Mouse (Mus musculus) intestine, postnatal 0 days (tissue): ENCODE results near the gene Dixdc1. TPM values are rescaled to one million over a fixed set of nuclear protein-coding genes. Genes with fewer than 3 reads are reported as not detected.

ENCODE experiments used
- ATAC-seq: fragments of 200-750 bp; cut with Nextera tagmentation; 2 replicates; pipeline ENCODE4 v1.8.0; 2017; ENCODE audit warnings: mild to moderate bottlenecking, moderate TSS enrichment, moderate library complexity
- H3K27ac ChIP-seq: fragments of 300-500 bp; sonication (generic); 2 replicates; pipeline ENCODE4 v1.5.1; 2014; ENCODE audit warnings: mild to moderate bottlenecking, low read depth, low read length, moderate library complexity
- H3K27me3 ChIP-seq: fragments of 300-500 bp; sonication (generic); replicated peaks from 2 replicates; pipeline ENCODE4 v1.6.1; 2014; ENCODE audit warnings: low read length, mixed read lengths; ENCODE audit not compliant: control insufficient read depth, insufficient read depth
- H3K36me3 ChIP-seq: fragments of 300-500 bp; sonication (generic); 2 replicates; pipeline ENCODE4 v1.6.1; 2014; ENCODE audit warnings: mild to moderate bottlenecking, moderate library complexity; ENCODE audit not compliant: control insufficient read depth, insufficient read depth
- H3K4me1 ChIP-seq: fragments of 300-500 bp; sonication (generic); replicated peaks from 2 replicates; pipeline ENCODE4 v1.6.1; 2014; ENCODE audit warnings: antibody characterized with exemption, low read length, mixed read lengths; ENCODE audit not compliant: control insufficient read depth, insufficient read depth
- H3K4me2 ChIP-seq: fragments of 300-500 bp; sonication (generic); replicated peaks from 2 replicates; pipeline ENCODE4 v1.6.1; 2014; ENCODE audit warnings: low read depth, mild to moderate bottlenecking, moderate library complexity
- H3K4me3 ChIP-seq: fragments of 300-500 bp; sonication (generic); 2 replicates; pipeline ENCODE4 v1.5.1; 2014; ENCODE audit warnings: low read depth, low read length
- H3K9ac ChIP-seq: fragments of 300-500 bp; sonication (generic); 2 replicates; pipeline ENCODE4 v1.6.1; 2014; ENCODE audit warnings: mild to moderate bottlenecking, low read depth, low read length
- H3K9me3 ChIP-seq: fragments of 300-500 bp; sonication (generic); 2 replicates; pipeline ENCODE4 v1.6.1; 2016; ENCODE audit warnings: mixed run types; ENCODE audit not compliant: control insufficient read depth
- CTCF ChIP-seq: sonication (generic); IDR thresholded peaks from 2 replicates; pipeline ENCODE4 v1.5.1; 2016; ENCODE audit warnings: low read depth, mild to moderate bottlenecking, control low read depth, antibody characterized with exemption, moderate library complexity
- WGBS: fragments of 180-500 bp; shearing (Covaris S2); extraction: QIAGEN DNeasy Blood & Tissue Kit; methylation state at CpG from one replicate; pipeline ENCODE4 v1.1.7; 2014; 5-methylcytosine and 5-hydroxymethylcytosine counted together
- polyA plus RNA-seq: library from polyadenylated mRNA; unstranded; fragments of >200 nt; fragmentation: Nextera tagmentation; extraction: Ambion mirVana; gene quantifications from 2 replicates; pipeline ENCODE4 v1.2.1, GENCODE M21; 2015

Gene Dixdc1
- polyA plus RNA-seq, 1 experiment from 2014 or later = 2.9 TPM

- ATAC-seq = no peak
- 0 out of 2 replicates have a peak, but pooled peaks cover 3% of the 10 kb centered on the region for H3K4me1 ChIP-seq
- H3K27me3 ChIP-seq = no peaks in the 10 kb centered on the region
- 79% methylated on average over 6 of the region's 6 CpGs for WGBS
- no peaks in the 10 kb centered on the region for H3K36me3 ChIP-seq
- H3K4me2 ChIP-seq = no peak overlapping the region
- no peak overlapping the region for H3K27ac ChIP-seq
- TF ChIP-seq CTCF = no peak
- no peak overlapping the region for H3K4me3 ChIP-seq
- no peaks in the 10 kb centered on the region for H3K9me3 ChIP-seq
- H3K9ac ChIP-seq = no peak overlapping the region
These were observed 11.4 kb upstream of the Dixdc1 start for GRCm38 (mm10) chr9:50750706-50751105.

GRCm38 (mm10) chr9:50746214-50746677 is 6.9 kb upstream of the Dixdc1 start, which contains the start of gene 2310030G06Rik:
Gene 2310030G06Rik, minus strand, starts transcription at chr9:50746536.
- H3K4me3 ChIP-seq = peak within 1 kb of the TSS; percentile 56
- peak; percentile 64 for TF ChIP-seq CTCF

GRCm38 (mm10) chr9:50745806-50746205 is 6.5 kb upstream of the Dixdc1 start:
- Histone ChIP-seq H3K9ac (peak overlapping the region; percentile 72), H3K36me3 (peaks cover 4% of the 10 kb centered on the region; the same call in 1 of the 2 replicates), H3K4me1 (0 out of 2 replicates have a peak, but pooled peaks cover 3% of the 10 kb centered on the region), H3K4me3 (peak overlapping the region; percentile 56), H3K27me3 (no peaks in the 10 kb centered on the region), H3K4me2 (peak overlapping the region; percentile 76), H3K27ac (peak overlapping the region; percentile 96), H3K9me3 (no peaks in the 10 kb centered on the region)
- TF ChIP-seq CTCF = no peak
- peak; percentile 45; the same call in 1 of the 2 replicates for ATAC-seq
- WGBS = 7% methylated on average over 7 of the region's 7 CpGs

More at GRCm38 (mm10) chr9:50746214-50746677, 6.9 kb upstream of the Dixdc1 start, which contains the start of gene 2310030G06Rik:
- peak within 1 kb of the TSS; percentile 96 for H3K27ac ChIP-seq
- H3K4me2 ChIP-seq = peak within 1 kb of the TSS; percentile 76
- H3K9me3 ChIP-seq = no peaks in the 10 kb centered on the region
- H3K36me3 ChIP-seq = no peaks in the 10 kb centered on the region
- H3K9ac ChIP-seq = peak within 1 kb of the TSS; percentile 72
- under 1% methylated on average over 19 of the region's 19 CpGs for WGBS
- peak; percentile 88 for ATAC-seq
- H3K27me3 ChIP-seq = no peaks in the 10 kb centered on the region
- H3K4me1 ChIP-seq = 0 out of 2 replicates have a peak, but pooled peaks cover 3% of the 10 kb centered on the region

- 72% methylated on average over 2 of the region's 2 CpGs for WGBS
- Histone ChIP-seq H3K4me2 (no peak overlapping the region), H3K27me3 (no peaks in the 10 kb centered on the region), H3K9me3 (no peaks in the 10 kb centered on the region), H3K4me3 (no peak overlapping the region), H3K9ac (no peak overlapping the region), H3K27ac (no peak overlapping the region), H3K4me1 (0 out of 2 replicates have a peak, but pooled peaks cover 3% of the 10 kb centered on the region), H3K36me3 (peaks cover 5% of the 10 kb centered on the region; the same call in 1 of the 2 replicates)
- no peak for ATAC-seq
- TF ChIP-seq CTCF = no peak
These were observed 3.4 kb upstream of the Dixdc1 start for GRCm38 (mm10) chr9:50742744-50743143.

GRCm38 (mm10) chr9:50742261-50742660 is 2.9 kb upstream of the Dixdc1 start:
- no peak overlapping the region for H3K4me3 ChIP-seq
- WGBS = 77% methylated on average over 3 of the region's 3 CpGs
- no peak for ATAC-seq

GRCm38 (mm10) chr9:50740867-50741784 is 1.8 kb upstream of the Dixdc1 start:
- H3K27me3 ChIP-seq = no peaks in the 10 kb centered on the region
- H3K4me3 ChIP-seq = no peak overlapping the region
- no peak for ATAC-seq
- WGBS = 89% methylated on average over 14 of the region's 14 CpGs
- H3K27ac ChIP-seq = no peak overlapping the region
- H3K36me3 ChIP-seq = peaks cover 5% of the 10 kb centered on the region; the same call in 1 of the 2 replicates
- no peak overlapping the region for H3K9ac ChIP-seq
- no peak for TF ChIP-seq CTCF
- no peaks in the 10 kb centered on the region for H3K9me3 ChIP-seq
- H3K4me2 ChIP-seq = no peak overlapping the region
- H3K4me1 ChIP-seq = 0 out of 2 replicates have a peak, but pooled peaks cover 3% of the 10 kb centered on the region

More at GRCm38 (mm10) chr9:50742261-50742660, 2.9 kb upstream of the Dixdc1 start:
- Histone ChIP-seq H3K27ac (no peak overlapping the region), H3K9ac (no peak overlapping the region), H3K4me2 (no peak overlapping the region), H3K36me3 (peaks cover 5% of the 10 kb centered on the region; the same call in 1 of the 2 replicates), H3K9me3 (no peaks in the 10 kb centered on the region), H3K27me3 (no peaks in the 10 kb centered on the region), H3K4me1 (0 out of 2 replicates have a peak, but pooled peaks cover 3% of the 10 kb centered on the region)
- TF ChIP-seq CTCF = no peak
